Mouse (Mus musculus) heart, adult 2 months (tissue): Measurements from ENCODE around the gene Rpl18.

Experiments used
- CTCF ChIP-seq: fragments of 200-600 bp; IDR thresholded peaks from 2 replicates; pipeline ENCODE4 v1.8.1; 2022; ENCODE audit warnings: antibody characterized with exemption, mild to moderate bottlenecking, moderate library complexity
- EP300 ChIP-seq: fragments of 200-500 bp; IDR thresholded peaks from 2 replicates; pipeline ENCODE4 v1.6.1; 2011; ENCODE audit warnings: low read depth, low read length, control low read depth; ENCODE audit not compliant: insufficient read depth
- POLR2A ChIP-seq: fragments of 200-500 bp; IDR thresholded peaks from 2 replicates; pipeline ENCODE4 v1.6.1; 2011; ENCODE audit warnings: mild to moderate bottlenecking, low read depth, low read length, control low read depth; ENCODE audit not compliant: insufficient read depth

DNA sequence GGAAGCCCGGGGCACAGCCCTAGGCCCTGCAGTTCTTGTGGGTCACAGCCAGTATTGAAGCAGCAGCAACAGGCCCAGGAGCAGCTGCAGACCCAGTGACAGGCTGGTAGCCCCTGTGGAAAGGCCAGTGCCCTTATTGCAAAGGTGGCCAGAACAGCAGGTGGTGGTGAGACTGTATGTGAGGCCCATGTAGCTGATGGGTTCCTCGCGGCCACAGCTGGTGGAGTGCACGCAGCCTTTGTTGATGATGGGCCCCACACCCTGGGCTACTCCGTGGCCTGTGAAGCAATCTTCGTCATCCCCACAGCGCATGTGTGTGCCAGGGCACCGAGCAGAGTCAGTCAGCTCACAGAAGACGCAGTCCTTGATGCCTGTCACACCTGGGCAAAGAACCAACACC is 9.9 kb downstream of the Rpl18 start:
- no peak for TF ChIP-seq CTCF
- no peak for TF ChIP-seq POLR2A
- TF ChIP-seq EP300 = no peak
